Mouse (Mus musculus): ENCODE results near the gene Ctdsp2.

Ctdsp2 gene

GRCm38 (mm10) chr10:126978277-126978994 lies at the start of gene Ctdsp2:
TSS of gene Ctdsp2 (plus strand) at chr10:126978717.
- peak; percentile 100 for DNase-seq (ENCODE audit: inconsistent ontology term)

- DNase-seq (ENCODE audit: inconsistent ontology term) = no peak
Measured at GRCm38 (mm10) chr10:126928819-126929206, 49.7 kb upstream of the Ctdsp2 start.

- DNase-seq (ENCODE audit: inconsistent ontology term) = no peak
Measured at GRCm38 (mm10) chr10:126929543-126929942, 49.0 kb upstream of the Ctdsp2 start.

- peak; percentile 58 for DNase-seq (ENCODE audit: inconsistent ontology term)
Measured at GRCm38 (mm10) chr10:126930270-126931121, 48.0 kb upstream of the Ctdsp2 start.

- peak; percentile 47 for DNase-seq (ENCODE audit: inconsistent ontology term)
Measured at GRCm38 (mm10) chr10:126931123-126931759, 47.3 kb upstream of the Ctdsp2 start.

- DNase-seq (ENCODE audit: inconsistent ontology term) = no peak
Measured at GRCm38 (mm10) chr10:126931760-126932139, 46.8 kb upstream of the Ctdsp2 start.

GRCm38 (mm10) chr10:126934561-126934960 lies 44.0 kb upstream of the Ctdsp2 start:
- DNase-seq (ENCODE audit: inconsistent ontology term) = no peak

- DNase-seq (ENCODE audit: inconsistent ontology term) = no peak
Measured at GRCm38 (mm10) chr10:126935121-126935520, 43.4 kb upstream of the Ctdsp2 start.

- no peak for DNase-seq (ENCODE audit: inconsistent ontology term)
Measured at GRCm38 (mm10) chr10:126935556-126936381, 42.7 kb upstream of the Ctdsp2 start.

GRCm38 (mm10) chr10:126940949-126941348 lies 37.6 kb upstream of the Ctdsp2 start:
- no peak for DNase-seq (ENCODE audit: inconsistent ontology term)

GRCm38 (mm10) chr10:126945531-126945930 lies 33.0 kb upstream of the Ctdsp2 start:
- DNase-seq (ENCODE audit: inconsistent ontology term) = no peak

GRCm38 (mm10) chr10:126949824-126950223 lies 28.7 kb upstream of the Ctdsp2 start:
- no peak for DNase-seq (ENCODE audit: inconsistent ontology term)

- no peak for DNase-seq (ENCODE audit: inconsistent ontology term)
Measured at GRCm38 (mm10) chr10:126950572-126950971, 27.9 kb upstream of the Ctdsp2 start.

- no peak for DNase-seq (ENCODE audit: inconsistent ontology term)
Measured at GRCm38 (mm10) chr10:126952375-126952774, 26.1 kb upstream of the Ctdsp2 start.

GRCm38 (mm10) chr10:126953029-126953471 lies 25.5 kb upstream of the Ctdsp2 start:
- DNase-seq (ENCODE audit: inconsistent ontology term) = peak; percentile 78

- no peak for DNase-seq (ENCODE audit: inconsistent ontology term)
Measured at GRCm38 (mm10) chr10:126956692-126957358, 21.7 kb upstream of the Ctdsp2 start.

- DNase-seq (ENCODE audit: inconsistent ontology term) = peak; percentile 80
Measured at GRCm38 (mm10) chr10:126957359-126958107, 21.0 kb upstream of the Ctdsp2 start.

GRCm38 (mm10) chr10:126960496-126960895 lies 18.0 kb upstream of the Ctdsp2 start:
- DNase-seq (ENCODE audit: inconsistent ontology term) = no peak

GRCm38 (mm10) chr10:126961757-126962156 lies 16.8 kb upstream of the Ctdsp2 start:
- no peak for DNase-seq (ENCODE audit: inconsistent ontology term)
